Mouse (Mus musculus) embryonic fibroblast, embryonic 13.5 days (primary cell): ENCODE measurements around the gene Sec14l2.

Source experiments
- CTCF ChIP-seq: IDR thresholded peaks from 2 replicates; pipeline ENCODE4 v1.5.1; 2011; ENCODE audit warnings: mild to moderate bottlenecking, control low read depth, low read length, moderate library complexity, borderline replicate concordance; ENCODE audit not compliant: insufficient read depth
- POLR2A ChIP-seq: IDR thresholded peaks from 2 replicates; pipeline ENCODE4 v1.6.1; 2011; ENCODE audit warnings: low read depth, mild to moderate bottlenecking, control low read depth, low read length, moderate library complexity

GRCm38 (mm10) chr11:4062981-4063380 lies 60.2 kb downstream of the Sec14l2 start:
- no peak for TF ChIP-seq CTCF
- no peak for TF ChIP-seq POLR2A
